29 mouse cellular contexts compared by ENCODE assay signal in the genomic region with DNA sequence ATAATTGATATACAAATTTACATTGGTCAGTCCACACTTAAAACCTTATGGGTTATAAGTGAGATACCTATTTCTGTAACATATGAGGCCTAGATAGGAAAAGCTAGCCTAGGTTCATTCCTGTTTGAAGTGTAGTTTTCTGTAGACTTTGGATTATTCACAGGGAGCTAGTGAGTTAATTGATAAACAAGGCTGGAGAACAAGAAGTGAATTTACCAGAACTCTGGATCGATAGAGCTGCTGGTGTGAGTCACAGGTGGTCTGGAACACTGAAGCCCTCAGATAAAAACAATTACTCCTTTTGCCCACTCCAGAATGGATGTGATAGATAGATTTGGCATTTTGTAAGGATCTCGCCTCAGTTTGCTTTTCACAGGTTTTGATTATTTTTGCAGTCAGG.
"Had no signal": no experiment of that assay in that cellular context is flagged by ENCODE, and none has a peak within 500 bp of the region (broad histone marks: within the 10 kb centered on the region; RNA-seq: fewer than 3 reads in every experiment).

No protein-coding gene starts in this region.

- DNase-seq: cerebellum, adult 2 months; cerebellum, adult 8-10 months; cerebellum, adult 9-10 months; cerebellum, adult 9-11 months; cerebellum, postnatal 10 days; cerebellum, postnatal 14 days; cerebellum, postnatal 25 days; cerebellum, postnatal 36 days; embryo, embryonic 11 days; forebrain, postnatal 0 days; gastrocnemius, adult 2 months; gastrocnemius, postnatal 10 days; gastrocnemius, postnatal 14 days; gastrocnemius, postnatal 25 days; gastrocnemius, postnatal 36 days; heart, adult 11 months; heart, adult 18-20 months; heart, adult 2 months had no signal

- H3K4me1 ChIP-seq: embryonic facial prominence, embryonic 10.5 days; embryonic facial prominence, embryonic 12.5 days; embryonic facial prominence, embryonic 13.5 days; embryonic facial prominence, embryonic 15.5 days; forebrain, embryonic 10.5 days; forebrain, embryonic 12.5 days; forebrain, embryonic 13.5 days; forebrain, embryonic 15.5 days had no signal

- H3K4me3 ChIP-seq: embryonic facial prominence, embryonic 10.5 days; embryonic facial prominence, embryonic 12.5 days; embryonic facial prominence, embryonic 13.5 days; embryonic facial prominence, embryonic 15.5 days; erythroblast, embryonic 14.5 days; forebrain, embryonic 10.5 days; forebrain, embryonic 12.5 days; forebrain, embryonic 13.5 days; forebrain, embryonic 15.5 days; gastrocnemius, adult 2 months; heart, adult 2 months had no signal

- H3K9ac ChIP-seq: embryonic facial prominence, embryonic 12.5 days; embryonic facial prominence, embryonic 13.5 days; embryonic facial prominence, embryonic 15.5 days; forebrain, embryonic 12.5 days; forebrain, embryonic 13.5 days; forebrain, embryonic 15.5 days; forebrain, postnatal 0 days had no signal

- H3K27me3 ChIP-seq: embryonic facial prominence, embryonic 12.5 days; embryonic facial prominence, embryonic 13.5 days; embryonic facial prominence, embryonic 15.5 days; forebrain, embryonic 12.5 days; forebrain, embryonic 13.5 days; forebrain, embryonic 15.5 days had no signal

- H3K4me2 ChIP-seq: embryonic facial prominence, embryonic 12.5 days; embryonic facial prominence, embryonic 13.5 days; embryonic facial prominence, embryonic 15.5 days; forebrain, embryonic 12.5 days; forebrain, embryonic 13.5 days; forebrain, embryonic 15.5 days had no signal

- H3K27ac ChIP-seq: embryonic facial prominence, embryonic 10.5 days; embryonic facial prominence, embryonic 12.5 days; embryonic facial prominence, embryonic 13.5 days; embryonic facial prominence, embryonic 15.5 days; forebrain, embryonic 10.5 days; forebrain, embryonic 12.5 days; forebrain, embryonic 13.5 days; forebrain, embryonic 15.5 days; gastrocnemius, adult 2 months; heart, adult 2 months had no signal

- H3K9me3 ChIP-seq: embryonic facial prominence, embryonic 10.5 days; embryonic facial prominence, embryonic 12.5 days; embryonic facial prominence, embryonic 13.5 days; embryonic facial prominence, embryonic 15.5 days; forebrain, embryonic 10.5 days; forebrain, embryonic 12.5 days; forebrain, embryonic 13.5 days; forebrain, embryonic 15.5 days had no signal

- ATAC-seq: forebrain, embryonic 13.5 days; forebrain, embryonic 14.5 days; forebrain, embryonic 15.5 days; forebrain, embryonic 16.5 days; forebrain, postnatal 0 days had no signal
